In genomic region chr10:112263467-112263866, GRCm38 (mm10) we compare ENCODE assay signal across 22 mouse cellular contexts. TPM values are rescaled to one million over a fixed set of nuclear protein-coding genes. Genes with fewer than 3 reads are reported as not detected.
DNase-seq lines count a peak whose midpoint lies in the region.
"Had no signal": no experiment of that assay in that cellular context is flagged by ENCODE, and none has a peak within 500 bp of the region (broad histone marks: within the 10 kb centered on the region; RNA-seq: fewer than 3 reads in every experiment).

No protein-coding gene starts in this region.

- intact Hi-C loops in left cerebral cortex, postnatal 25 days (cut with DNase I) = loop anchor here (5.0 kb wide), 1 partner anchor 219 kb away; no protein-coding TSS in a partner anchor
- intact Hi-C loops in left cerebral cortex, postnatal 4 days (cut with DNase I) = no loop called here
- intact Hi-C loops in left cerebral cortex, postnatal 36 days (cut with DNase I) = loop anchor here (10.0 kb wide), 1 partner anchor 141 kb away; no protein-coding TSS in a partner anchor

- DNase-seq in layer of hippocampus, adult 18-20 months (ENCODE audit: low spot score in 2 of 2) = peak; percentile 40 to 68
- no peak for DNase-seq in layer of hippocampus, postnatal 25 days (ENCODE audit: extremely low spot score in 1 of 2, low spot score in 1 of 2)
- DNase-seq in left cerebral cortex, postnatal 25 days (ENCODE audit: low spot score in 2 of 2) = peak; percentile 16 to 82
- no peak for DNase-seq in left cerebral cortex, postnatal 4 days
- DNase-seq in frontal cortex, postnatal 36 days (ENCODE audit: low spot score in 2 of 2) = peak; percentile 50 to 52
- DNase-seq in left cerebral cortex, postnatal 36 days (ENCODE audit: low spot score in 2 of 2) = peak; percentile 38 to 48
- no peak for DNase-seq in gastrocnemius, adult 8-10 months (ENCODE audit: low spot score in 2 of 2)
- DNase-seq: adrenal gland, postnatal 14 days; cerebellum, adult 11-12 months; cerebellum, adult 9-11 months; embryo, embryonic 11 days; gastrocnemius, postnatal 25 days; heart, adult 11 months; kidney, adult 2 months; kidney, postnatal 4 days; lung, adult 2 months; lung, postnatal 10 days; retina, postnatal 1 day; spleen, adult 18-20 months; thymus, adult 18-20 months; thymus, postnatal 25 days had no signal

RNA-seq across cellular contexts. Expression of gene Kcnc2, which starts 7.5 kb away (rescaled TPM):
- 10 to 100 TPM; 79.8 to 84.2 TPM for total RNA-seq in layer of hippocampus, adult 18-20 months (2021)
- total RNA-seq in layer of hippocampus, postnatal 25 days (2021) = 10 to 100 TPM; 79.4 to 82.8 TPM
- total RNA-seq in left cerebral cortex, postnatal 25 days (2021) = 10 to 100 TPM; 86.1 to 87.5 TPM
- total RNA-seq in left cerebral cortex, postnatal 4 days (2021) = 10 to 100 TPM; 24.4 to 24.9 TPM
- total RNA-seq in left cerebral cortex, postnatal 36 days (2021) = 10 to 100 TPM; 82.0 to 92.6 TPM
- under 1 TPM; 0.07 to 0.94 (median 0.14) TPM for total RNA-seq in gastrocnemius, adult 8-10 months (2022)
- total RNA-seq: megakaryocyte-erythroid progenitor cell, adult 5-6 weeks had no signal

Comparison
In these comparisons a context has a peak if more than half of its experiments do, and no peak if none do; other contexts are left out.
1. DNase-seq: peak in layer of hippocampus, adult 18-20 months (2 of 2), left cerebral cortex, postnatal 25 days (2 of 2), frontal cortex, postnatal 36 days (2 of 2) and left cerebral cortex, postnatal 36 days (2 of 2); none in layer of hippocampus, postnatal 25 days (0 of 2), left cerebral cortex, postnatal 4 days (single experiment) and gastrocnemius, adult 8-10 months (0 of 2).
2. RNA of gene Kcnc2, which starts 7.5 kb away (total RNA-seq): 82.0 to 92.6 TPM in left cerebral cortex, postnatal 36 days, 86.1 to 87.5 TPM in left cerebral cortex, postnatal 25 days, 79.8 to 84.2 TPM in layer of hippocampus, adult 18-20 months, 79.4 to 82.8 TPM in layer of hippocampus, postnatal 25 days and 24.4 to 24.9 TPM in left cerebral cortex, postnatal 4 days; 0.07 to 0.94 TPM in gastrocnemius, adult 8-10 months; every median in the first group is over 10 times any median in the second.